Mouse (Mus musculus): ENCODE data around the gene Dpagt1.
A peak's percentile ranks its signal among the peaks of the same experiment; 100 is the strongest.

DNA sequence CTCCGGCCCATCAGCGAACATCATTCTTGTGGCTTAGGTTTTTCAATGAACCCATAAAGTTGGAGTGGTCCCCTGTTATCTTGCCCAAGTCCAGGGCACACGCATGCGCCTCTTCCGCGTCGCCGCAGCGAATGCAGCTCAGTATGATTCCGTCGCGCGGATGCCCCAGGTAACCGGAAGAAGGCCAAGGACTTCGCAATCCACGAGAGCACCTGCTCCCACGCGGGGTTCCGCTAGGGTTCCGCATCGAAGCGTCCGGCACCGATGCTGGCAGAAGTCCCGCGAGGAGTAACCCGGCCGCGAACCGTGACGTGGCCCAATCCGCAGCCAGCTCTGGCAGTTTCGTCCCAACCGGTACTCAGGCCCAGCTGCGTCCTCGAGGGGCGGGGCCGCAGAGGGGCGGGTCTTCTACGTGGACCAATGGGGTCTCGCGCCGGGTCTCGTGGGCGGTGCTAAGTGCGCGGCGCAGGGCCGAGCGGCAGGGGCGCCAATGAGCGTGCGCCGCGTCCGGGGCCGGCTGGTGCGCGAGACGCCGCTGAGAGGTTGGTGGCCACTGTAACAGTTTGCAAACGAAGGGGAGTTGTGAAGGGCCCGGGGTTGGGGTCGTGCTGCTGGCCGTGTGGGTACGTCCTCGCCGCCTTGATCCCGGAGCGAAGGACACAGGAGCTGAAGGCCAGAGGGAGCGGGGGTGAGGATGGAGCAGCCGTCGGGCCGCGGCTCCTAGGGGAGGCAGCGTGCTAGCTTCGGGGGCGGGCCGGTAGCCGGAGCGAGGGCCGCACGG lies 53.4 kb downstream of the Dpagt1 start, which contains the start of gene Hyou1:
- TF ChIP-seq CTCF (IDR thresholded peaks at IDR 0.05; ENCODE audit: extremely low read depth, insufficient read depth, insufficient read length, insufficient replicate concordance) (no peak), POLR2A (IDR thresholded peaks at IDR 0.05; ENCODE audit: low read depth, low read length) (peak; percentile 71)
